Mouse (Mus musculus) ES-E14 (cell line): Measurements from ENCODE around the gene Dgkb.

ENCODE experiments used
- CHD2 ChIP-seq: IDR thresholded peaks from 2 replicates; pipeline ENCODE4 v1.6.1; 2014; ENCODE audit warnings: mild to moderate bottlenecking, low read depth, low read length, inconsistent platforms
- MAFK ChIP-seq: IDR thresholded peaks from 2 replicates; pipeline ENCODE4 v1.6.1; 2014; ENCODE audit warnings: mild to moderate bottlenecking, low read depth, low read length, inconsistent platforms; ENCODE audit not compliant: insufficient read depth
- ZC3H11A ChIP-seq: IDR thresholded peaks from 2 replicates; pipeline ENCODE4 v1.6.1; 2012; ENCODE audit warnings: low read depth, mild to moderate bottlenecking, inconsistent platforms, low read length, borderline replicate concordance

DNA sequence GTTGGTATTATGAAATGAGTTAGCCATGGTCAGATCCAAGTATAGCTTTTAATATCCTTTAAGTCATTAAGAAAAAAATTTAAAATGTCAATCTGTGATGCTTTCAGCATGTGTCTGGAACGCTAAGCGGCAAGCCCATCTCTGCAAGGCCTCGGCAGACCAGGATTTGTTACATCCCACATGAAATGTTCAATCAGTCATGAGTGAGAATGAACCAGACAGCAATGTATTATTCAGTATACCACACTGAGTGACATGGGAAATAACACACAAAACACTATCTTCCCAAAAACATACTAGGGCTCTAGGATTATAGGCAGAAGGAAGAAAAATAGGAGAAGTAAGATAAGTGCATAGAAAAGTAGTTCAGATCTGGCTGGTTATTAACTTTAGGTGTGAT, 634.2 kb downstream of the Dgkb start:
- TF ChIP-seq ZC3H11A (no peak), MAFK (no peak), CHD2 (no peak)
